Mouse (Mus musculus) 3134 (cell line): ENCODE measurements around the gene Armcx2.
A peak's percentile ranks its signal among the peaks of the same experiment; 100 is the strongest.
"Not testable (repeated sequence)": the region's sequence is repeated elsewhere in the genome, so short reads cannot be mapped to it uniquely, and the experiment has no call there.

ENCODE experiments used
- DNase-seq: peaks from one replicate; pipeline ENCODE4 v3.0.0-alpha.2; 2011; ENCODE audit warnings: low spot score; ENCODE audit not compliant: insufficient read length; ENCODE audit errors: extremely low read depth

The Armcx2 gene

DNA sequence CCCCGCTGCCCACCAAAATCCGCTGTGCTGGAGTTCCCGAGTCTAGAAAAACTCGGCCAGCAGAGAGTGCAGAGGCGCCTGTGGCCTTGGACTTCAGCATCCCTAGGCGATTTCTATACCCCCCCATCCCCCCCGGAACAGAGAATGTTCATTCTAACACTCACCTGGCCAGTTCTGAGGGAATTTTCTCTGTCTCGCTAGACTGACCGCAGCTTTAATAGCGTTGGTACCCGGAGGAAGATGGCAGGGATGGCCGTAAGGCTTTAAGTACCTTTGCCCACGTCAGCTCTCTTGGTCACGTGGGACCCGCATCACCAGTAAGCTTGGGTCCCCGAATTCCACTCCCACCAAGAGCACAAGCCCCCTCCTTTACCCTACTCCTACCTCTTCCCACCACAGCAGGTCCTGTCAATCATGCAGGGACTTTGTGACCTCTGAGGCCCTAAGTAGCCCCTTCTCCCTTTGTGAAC lies at the start of gene Armcx2:
Gene Armcx2 (minus strand): TSS at position 467 of the 470 bp plus-strand sequence.
- DNase-seq, result peak; percentile 58

- no peak for DNase-seq
Observed at GRCm38 (mm10) chrX:134849662-134850061, 40.6 kb upstream of the Armcx2 start.

- peak; percentile 0 for DNase-seq
Observed at GRCm38 (mm10) chrX:134844424-134844823, 35.4 kb upstream of the Armcx2 start.

GRCm38 (mm10) chrX:134830508-134830907 lies 21.5 kb upstream of the Armcx2 start:
- DNase-seq, result no peak

DNA sequence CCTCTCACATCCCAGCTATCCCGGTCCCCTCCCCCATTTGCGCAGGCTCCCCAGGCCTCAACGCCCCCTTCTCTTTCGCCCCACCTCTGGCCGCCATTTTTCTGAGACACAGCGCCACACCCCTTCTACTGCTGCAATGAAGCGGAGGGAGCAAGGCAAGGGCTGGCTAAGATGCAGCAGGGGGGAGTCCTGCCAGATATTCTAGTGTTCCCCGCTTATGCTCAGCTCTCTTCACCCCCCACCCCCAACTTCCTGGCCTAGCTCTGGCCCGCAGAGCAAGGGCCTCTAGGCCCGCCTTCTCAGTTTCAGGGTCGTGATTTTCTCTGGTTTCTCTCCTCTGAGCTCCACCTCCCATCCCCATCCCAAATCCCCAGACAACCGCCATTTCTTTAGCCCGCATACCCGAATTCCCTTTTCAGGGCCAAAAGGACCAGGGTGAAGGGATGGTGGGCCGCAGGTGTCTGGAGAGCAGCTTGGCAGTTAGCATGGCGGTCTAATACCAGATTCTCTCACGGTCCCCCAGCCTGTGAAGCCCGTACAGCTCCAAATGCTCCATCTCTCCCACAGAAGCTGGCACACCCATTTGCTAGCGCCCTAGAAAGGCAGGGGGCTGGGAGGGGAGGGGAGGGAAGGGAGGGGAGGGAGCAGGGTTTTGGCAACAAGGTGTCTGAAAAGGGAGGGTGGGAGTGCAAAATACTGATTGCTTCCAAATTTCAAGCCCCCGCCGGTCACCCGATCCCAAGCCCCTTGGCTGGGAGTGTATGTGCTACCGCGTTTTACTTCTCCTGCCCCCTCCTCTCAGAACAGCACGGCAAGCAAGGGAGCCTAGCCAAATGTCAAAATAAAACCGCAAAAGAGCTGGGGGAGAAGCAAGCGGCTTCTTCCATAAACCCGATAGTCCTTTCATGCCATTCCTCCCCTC lies 927 bp downstream of the Armcx2 start:
- peak; percentile 52 for DNase-seq

GRCm38 (mm10) chrX:134787728-134788127 lies 21.3 kb downstream of the Armcx2 start:
- DNase-seq, result no peak

DNA sequence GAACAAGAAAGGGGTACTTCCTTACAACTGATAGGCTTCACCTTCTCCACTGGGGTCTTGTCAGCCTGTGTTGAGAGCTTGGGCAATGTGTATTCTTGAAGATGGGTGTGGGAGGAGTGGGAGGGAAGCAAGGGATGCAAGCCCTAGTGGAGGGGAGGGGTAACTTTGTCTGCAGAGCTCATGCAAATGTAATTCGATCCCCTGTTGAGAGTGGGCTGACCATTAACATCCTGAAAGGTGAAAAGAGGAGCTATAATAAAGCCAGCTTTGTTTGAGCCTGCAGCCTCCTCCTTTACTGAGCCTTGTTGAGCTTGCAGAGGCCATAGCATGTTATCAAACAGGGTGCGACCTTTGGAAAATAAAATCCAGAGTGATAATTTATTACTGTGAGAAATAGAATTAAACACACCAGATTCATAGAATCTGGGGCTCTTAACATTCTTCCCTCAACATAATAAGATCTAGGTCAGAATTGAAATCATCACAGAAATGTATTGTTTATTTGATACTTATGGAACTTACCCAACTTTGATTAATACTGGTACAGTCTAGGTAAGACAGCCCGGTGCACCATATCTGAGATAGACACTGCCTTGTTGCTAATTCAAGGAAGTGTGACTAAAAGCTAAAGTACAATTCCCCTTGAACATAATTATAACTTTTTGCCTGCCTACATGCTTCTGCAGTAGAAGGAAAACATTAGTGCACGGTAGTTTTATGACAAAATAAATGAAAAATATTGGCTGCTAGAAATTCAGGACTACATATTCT lies 45.4 kb downstream of the Armcx2 start:
- not testable (repeated sequence) for DNase-seq

DNA sequence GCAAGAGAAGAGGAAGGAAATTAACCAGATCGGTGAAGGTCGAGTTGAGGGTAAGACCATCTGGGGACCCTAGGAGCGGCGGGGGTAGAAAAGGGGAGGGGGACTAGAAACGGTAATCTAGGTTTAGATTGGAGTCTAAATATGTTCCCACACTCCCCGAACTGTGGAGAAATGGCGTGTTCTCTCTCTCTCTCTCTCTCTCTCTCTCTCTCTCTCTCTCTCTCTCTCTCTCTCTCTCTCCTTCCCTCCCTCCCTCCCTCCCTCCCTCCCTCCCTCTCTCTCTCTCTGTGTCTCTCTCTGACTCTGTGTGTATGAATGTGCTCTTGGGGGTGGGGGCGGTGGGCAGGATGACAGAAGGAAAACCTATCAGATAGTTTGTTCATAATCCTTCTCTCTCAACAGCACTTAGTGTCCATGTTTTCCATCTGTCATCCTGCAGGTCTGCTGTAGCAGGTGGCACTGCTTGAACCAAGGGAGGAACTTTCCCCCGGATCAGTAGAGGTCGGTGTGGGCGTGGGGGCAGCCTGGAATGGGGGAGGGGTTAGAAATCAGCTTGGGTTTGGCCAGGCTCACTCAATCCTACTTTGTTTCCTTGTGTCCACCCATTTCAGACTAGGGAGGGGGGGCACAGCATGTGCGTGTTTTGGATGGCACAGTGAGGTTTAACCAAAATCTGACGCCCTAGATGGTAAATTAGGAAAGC lies 51.6 kb downstream of the Armcx2 start:
- peak; percentile 13 for DNase-seq

- DNase-seq, result peak; percentile 73
Observed at GRCm38 (mm10) chrX:134756434-134757292, 52.4 kb downstream of the Armcx2 start, which contains the start of gene Armcx3. Gene Armcx3, plus strand, starts transcription at chrX:134756595.
